Mouse (Mus musculus): Measurements from ENCODE around the gene Doc2b.
A peak's percentile ranks its signal among the peaks of the same experiment; 100 is the strongest.
"Not testable (repeated sequence)": the region's sequence is repeated elsewhere in the genome, so short reads cannot be mapped to it uniquely, and the experiment has no call there.

Doc2b gene

DNA sequence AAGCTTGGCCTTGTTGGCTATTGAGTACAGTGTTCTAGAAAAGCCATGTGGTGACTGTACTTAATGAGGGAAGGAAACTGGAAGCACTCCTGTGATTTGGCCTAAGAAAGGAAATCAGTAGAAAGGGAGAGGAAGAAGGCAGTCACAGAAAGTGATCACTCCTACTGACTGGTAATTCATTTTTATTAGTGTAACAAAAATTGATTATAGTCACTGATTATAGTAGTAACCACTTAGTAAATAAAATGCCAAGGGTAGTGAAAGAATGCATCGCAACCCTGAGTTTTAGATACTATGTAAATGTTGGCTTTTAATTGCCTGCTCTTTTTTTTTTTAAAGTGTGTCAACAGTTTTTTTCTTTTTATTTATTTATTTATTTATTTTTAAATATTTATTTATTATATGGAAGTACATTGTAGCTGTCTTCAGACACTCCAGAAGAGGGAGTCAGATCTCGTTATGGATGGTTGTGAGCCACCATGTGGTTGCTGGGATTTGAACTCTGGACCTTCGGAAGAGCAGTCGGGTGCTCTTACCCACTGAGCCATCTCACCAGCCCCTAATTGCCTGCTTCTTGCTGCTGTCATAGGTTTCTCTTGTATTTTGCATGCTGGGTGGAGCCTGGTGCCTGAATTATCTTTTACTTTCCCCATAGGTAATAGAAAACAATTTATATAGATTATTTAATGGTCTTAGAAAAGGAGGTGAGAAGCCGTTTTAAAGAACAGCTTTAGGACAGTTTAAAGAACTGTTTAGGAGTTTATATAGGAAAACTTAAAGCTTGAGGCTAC, 60.2 kb downstream of the Doc2b start:
- DNase-seq (ENCODE audit: low spot score): no peak

DNA sequence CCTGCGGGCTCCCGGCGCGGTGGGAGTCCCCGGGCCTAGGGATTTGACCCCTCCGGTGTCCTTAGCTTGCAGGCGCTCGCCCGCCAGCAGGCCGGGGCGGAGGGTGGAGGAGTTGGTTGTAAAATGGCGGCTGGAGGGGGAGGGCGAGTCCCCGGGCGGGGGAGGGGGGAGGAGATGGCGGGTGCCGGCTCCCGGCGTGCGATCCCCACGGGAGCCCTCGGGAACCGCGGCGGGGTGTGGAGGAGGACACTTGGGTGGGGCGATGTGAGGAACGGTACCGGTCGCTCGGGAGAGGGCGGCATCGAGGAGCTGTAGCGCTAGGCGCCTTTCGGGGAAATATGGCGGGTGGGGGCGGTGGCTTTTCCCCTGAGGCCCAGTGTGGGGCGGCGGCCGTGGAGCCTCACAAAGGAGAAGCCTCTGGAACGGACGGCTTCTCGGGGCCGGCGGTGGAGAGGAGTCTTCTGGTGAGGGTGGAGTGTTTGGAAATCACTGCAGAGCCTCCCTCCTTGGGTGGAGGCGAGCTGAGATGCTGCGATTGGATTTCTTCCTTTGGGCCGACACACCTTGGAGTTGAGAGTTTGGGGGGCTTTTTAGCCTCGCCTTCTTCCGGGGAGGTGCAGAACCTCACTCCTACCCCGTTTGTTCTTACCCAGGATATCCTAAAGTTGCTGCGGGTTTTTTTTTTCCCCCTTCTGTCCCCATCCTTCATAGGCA, 62.5 kb downstream of the Doc2b start:
- DNase-seq (ENCODE audit: low spot score): peak; percentile 56

DNA sequence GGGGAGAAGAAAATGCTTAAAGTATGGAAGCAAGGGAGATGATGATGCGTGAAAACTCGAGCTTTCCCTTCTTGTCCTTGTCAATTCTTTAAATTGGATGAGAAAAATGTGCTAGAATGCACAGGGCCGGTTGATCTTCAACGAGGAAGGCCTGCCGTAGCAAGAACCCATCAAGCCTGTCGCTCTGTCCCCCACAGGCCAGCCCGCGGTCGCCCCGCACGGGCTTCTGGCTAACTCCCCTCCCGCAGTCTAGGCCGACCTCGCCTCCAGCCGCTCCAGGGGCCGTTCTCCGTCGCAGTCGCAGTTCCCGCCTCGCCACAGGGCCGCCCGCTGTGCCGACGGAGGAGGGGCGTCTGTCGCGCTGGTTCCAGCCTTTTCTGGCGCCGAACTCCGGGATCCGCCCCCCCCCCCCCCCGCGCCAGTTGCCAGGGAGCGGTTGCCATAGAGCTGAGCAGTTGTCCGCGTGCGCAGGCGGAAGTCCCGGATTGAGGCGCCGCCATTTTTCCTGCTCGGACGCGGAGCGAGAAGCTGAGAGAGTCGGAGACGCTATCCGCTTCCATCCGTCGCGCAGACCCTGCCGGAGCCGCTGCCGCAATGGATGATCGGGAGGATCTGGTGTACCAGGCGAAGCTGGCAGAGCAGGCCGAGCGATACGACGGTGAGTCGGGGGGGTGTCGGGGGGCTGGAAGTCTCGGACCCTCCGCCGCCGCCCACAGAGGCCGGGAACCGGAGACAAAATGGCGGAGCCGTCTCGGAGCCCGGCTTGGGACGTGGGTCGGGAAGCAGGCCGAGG, 63.2 kb downstream of the Doc2b start, which contains the start of gene Ywhae:
Gene Ywhae, plus strand, starts transcription at position 436 of the 793 bp plus-strand sequence.
- peak; percentile 78 for DNase-seq (ENCODE audit: low spot score)

DNA sequence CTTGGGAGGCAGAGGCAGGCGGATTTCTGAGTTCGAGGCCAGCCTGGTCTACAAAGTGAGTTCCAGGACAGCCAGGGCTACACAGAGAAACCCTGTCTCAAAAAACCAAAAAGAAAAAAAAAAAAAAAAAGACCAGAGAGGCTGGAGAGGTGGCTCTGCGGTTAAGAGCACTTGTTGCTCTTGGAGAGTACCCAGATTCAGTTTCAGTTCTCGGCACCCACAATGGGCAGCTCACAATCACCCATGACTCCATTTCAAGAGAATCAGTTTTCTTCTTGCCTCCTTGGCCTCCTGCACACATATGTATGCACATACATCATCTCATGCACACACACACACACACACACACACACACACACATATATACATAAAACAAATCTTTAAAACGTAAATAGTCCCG, 68.2 kb downstream of the Doc2b start:
- DNase-seq (ENCODE audit: low spot score): not testable (repeated sequence)

DNA sequence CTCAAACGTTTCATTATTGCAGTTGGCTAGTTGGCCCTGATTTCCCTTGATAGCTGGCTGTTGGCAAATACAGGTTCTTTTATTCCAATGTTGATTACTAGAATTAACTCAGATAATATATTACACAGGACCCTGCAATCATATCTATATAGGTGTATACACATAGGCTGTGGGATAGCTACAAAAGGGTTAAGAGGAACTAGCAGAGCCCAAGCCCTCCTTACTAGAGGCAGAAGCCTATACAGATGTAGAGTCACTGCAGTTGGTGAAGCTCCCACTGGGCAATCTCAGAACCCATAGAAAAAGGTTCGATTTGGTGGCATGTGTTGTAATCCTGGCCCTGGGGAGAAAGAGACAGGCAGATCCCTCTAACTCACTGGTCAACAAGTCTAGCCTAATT, 68.7 kb downstream of the Doc2b start:
- DNase-seq (ENCODE audit: low spot score): no peak

DNA sequence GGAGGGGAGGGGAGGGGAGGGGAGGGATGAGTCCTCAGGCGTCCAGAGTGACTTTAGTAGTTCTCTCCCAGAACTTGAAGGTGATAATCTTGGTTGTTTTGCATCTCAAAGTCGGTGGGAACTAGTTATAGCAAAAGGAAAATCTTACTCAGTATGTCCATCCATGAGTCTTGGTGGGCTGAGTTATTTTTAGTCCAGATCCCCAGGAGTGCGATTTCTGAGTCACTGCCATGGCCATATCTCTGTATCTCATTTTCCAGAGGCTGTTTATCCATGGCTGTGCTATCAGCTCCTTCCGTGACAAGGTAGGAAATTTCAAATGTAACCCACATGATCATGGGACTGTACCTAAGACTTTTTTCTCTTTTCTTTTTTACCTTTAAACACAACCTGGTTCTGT, 73.5 kb downstream of the Doc2b start:
- DNase-seq (ENCODE audit: low spot score): no peak

All from spleen, adult 12 weeks (tissue).